Comparison of ENCODE assay signal across 7 mouse cellular contexts in the genomic region with DNA sequence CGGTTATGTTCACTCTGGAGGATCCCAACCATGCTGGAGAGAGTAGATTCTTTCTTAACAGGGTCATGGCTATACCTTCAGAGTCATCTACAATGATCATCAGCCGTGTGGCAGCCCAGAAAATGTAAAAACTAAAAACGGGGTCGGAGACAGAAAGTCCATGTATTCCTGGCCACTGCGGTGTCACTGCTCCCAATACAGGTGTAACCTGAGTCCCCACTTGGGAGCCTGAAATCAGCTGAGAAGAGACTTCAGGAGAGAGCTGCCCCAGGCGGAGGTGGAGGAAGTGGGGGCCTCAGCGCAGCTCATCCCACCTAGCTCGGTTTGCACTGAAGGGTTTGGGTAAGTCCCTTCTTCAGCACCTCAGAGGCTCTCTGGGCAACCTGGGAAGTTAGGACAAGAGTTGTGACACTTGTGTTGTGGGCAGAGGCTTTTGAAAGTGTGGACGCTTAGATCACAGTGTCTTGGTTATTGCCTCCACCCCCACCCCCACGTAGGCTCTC. TPM values are rescaled to one million over a fixed set of nuclear protein-coding genes. Genes with fewer than 3 reads are reported as not detected.
DNase-seq lines count a peak whose midpoint lies in the region; ATAC-seq and TF ChIP-seq lines count a peak whose summit lies in the region.

No protein-coding gene starts in this region.

- whole genome bisulfite sequencing in forebrain, embryonic 11.5 days = 56% methylated on average over 10 of the region's 10 CpGs
- 47% methylated on average over 10 of the region's 10 CpGs for WGBS in liver, embryonic 11.5 days

- no peaks in the 10 kb centered on the region for H3K27me3 ChIP-seq in testis, adult 2 months (ENCODE audit: control insufficient read depth, insufficient read depth, low read length)
- no peaks in the 10 kb centered on the region for H3K27me3 ChIP-seq in forebrain, embryonic 11.5 days (ENCODE audit: control insufficient read depth, insufficient read depth, low read length)
- no peaks in the 10 kb centered on the region for H3K27me3 ChIP-seq in liver, embryonic 11.5 days (replicated peaks; ENCODE audit: control insufficient read depth, insufficient read depth, low read length)

- no peak for TF ChIP-seq POLR2A in testis, adult 2 months (IDR thresholded peaks at IDR 0.05; ENCODE audit: control insufficient read depth, low read depth, low read length)

- peak overlapping the region; percentile 84 for H3K4me2 ChIP-seq in forebrain, embryonic 11.5 days (ENCODE audit: low read depth, low read length, severe bottlenecking)
- peak overlapping the region; percentile 81 for H3K4me2 ChIP-seq in liver, embryonic 11.5 days

- ATAC-seq in forebrain, embryonic 11.5 days (replicated peaks; ENCODE audit: low FRiP score) = no peak
- no peak for ATAC-seq in liver, embryonic 11.5 days (replicated peaks; ENCODE audit: low FRiP score)
- no peak for ATAC-seq in megakaryocyte-erythroid progenitor cell, adult 5-6 weeks (replicated peaks; ENCODE audit: low FRiP score, low TSS enrichment, poor library complexity, severe bottlenecking)

- TF ChIP-seq CTCF in testis, adult 2 months (IDR thresholded peaks at IDR 0.05; ENCODE audit: control insufficient read depth, insufficient read depth, insufficient replicate concordance, low read depth, low read length) = no peak

- no peaks in the 10 kb centered on the region for H3K9me3 ChIP-seq in forebrain, embryonic 11.5 days (ENCODE audit: control insufficient read depth, low read length)
- H3K9me3 ChIP-seq in liver, embryonic 11.5 days (ENCODE audit: control insufficient read depth, low read length) = no peaks in the 10 kb centered on the region

- H3K4me1 ChIP-seq in testis, adult 2 months (ENCODE audit: control insufficient read depth, insufficient read depth, low read length) = peaks cover 10% of the 10 kb centered on the region
- peaks cover 6% of the 10 kb centered on the region; the same call in 1 of the 2 replicates for H3K4me1 ChIP-seq in forebrain, embryonic 11.5 days (replicated peaks; ENCODE audit: control insufficient read depth, insufficient read depth, low read length)
- peaks cover 6% of the 10 kb centered on the region; the same call in 1 of the 2 replicates for H3K4me1 ChIP-seq in liver, embryonic 11.5 days (replicated peaks; ENCODE audit: control insufficient read depth, insufficient read depth, low read length)

- no peaks in the 10 kb centered on the region for H3K36me3 ChIP-seq in testis, adult 2 months (ENCODE audit: control insufficient read depth, insufficient read depth, low read length)
- no peaks in the 10 kb centered on the region for H3K36me3 ChIP-seq in forebrain, embryonic 11.5 days (ENCODE audit: control insufficient read depth, insufficient read depth, low read length)
- H3K36me3 ChIP-seq in liver, embryonic 11.5 days (ENCODE audit: control insufficient read depth, insufficient read depth, low read length) = no peaks in the 10 kb centered on the region

- DNase-seq in testis, postnatal 14 days (ENCODE audit: low spot score) = no peak
- DNase-seq in forebrain, embryonic 11.5 days (ENCODE audit: low spot score) = no peak
- no peak for DNase-seq in liver, embryonic 11.5 days (ENCODE audit: low spot score)
- no peak for DNase-seq in adipocyte (ENCODE audit: low spot score)
- DNase-seq in adrenal gland, postnatal 10 days = no peak

- no peak overlapping the region; the same call in 1 of the 2 replicates for H3K4me3 ChIP-seq in testis, adult 2 months (ENCODE audit: control insufficient read depth, low read depth, low read length)
- peak overlapping the region; percentile 47 for H3K4me3 ChIP-seq in forebrain, embryonic 11.5 days (ENCODE audit: low read depth, low read length)
- H3K4me3 ChIP-seq in liver, embryonic 11.5 days (ENCODE audit: low read depth, low read length) = peak overlapping the region; percentile 63

- peak overlapping the region; percentile 69 for H3K9ac ChIP-seq in forebrain, embryonic 11.5 days (ENCODE audit: low read length)
- peak overlapping the region; percentile 77 for H3K9ac ChIP-seq in liver, embryonic 11.5 days (ENCODE audit: low read depth, low read length)

- peak overlapping the region; percentile 71; the same call in 1 of the 2 replicates for H3K27ac ChIP-seq in testis, adult 2 months (ENCODE audit: control insufficient read depth, insufficient read depth, low read depth, low read length)
- no peak overlapping the region for H3K27ac ChIP-seq in forebrain, embryonic 11.5 days (ENCODE audit: low read depth, low read length)
- no peak overlapping the region; the same call in 1 of the 2 replicates for H3K27ac ChIP-seq in liver, embryonic 11.5 days (ENCODE audit: low read depth, low read length)

RNA-seq across cellular contexts. Expression of a gene that starts 6.1 kb away (rescaled TPM):
- polyA plus RNA-seq in testis, adult 2 months (2012; rRNA removed) = 1.3 and 4.1 TPM in 2 replicates
- polyA plus RNA-seq in forebrain, embryonic 11.5 days (2014; fragmentation: Nextera tagmentation; extraction: Ambion mirVana) = 7.1 and 8.4 TPM in 2 replicates
- 30.2 and 31.9 TPM in 2 replicates for polyA plus RNA-seq in liver, embryonic 11.5 days (2014; fragmentation: Nextera tagmentation; extraction: Ambion mirVana)
- total RNA-seq in megakaryocyte-erythroid progenitor cell, adult 5-6 weeks (2014; fragmentation: Nextera tagmentation) = 23.7 and 36.7 TPM in 2 replicates
- 37.9 and 39.3 TPM in 2 replicates for total RNA-seq in megakaryocyte-erythroid progenitor cell, adult 5-6 weeks (2017)
- 10 to 100 TPM; 28.1 to 33.5 TPM for total RNA-seq in adrenal gland, postnatal 10 days (2021)

RNA-seq across cellular contexts. Expression of a gene that starts 16.5 kb away (rescaled TPM):
- polyA plus RNA-seq in testis, adult 2 months (2012; rRNA removed) = 76.8 and 77.0 TPM in 2 replicates
- polyA plus RNA-seq in forebrain, embryonic 11.5 days (2014; fragmentation: Nextera tagmentation; extraction: Ambion mirVana) = 0.36 and 0.51 TPM in 2 replicates
- not detected in 2 replicates for polyA plus RNA-seq in liver, embryonic 11.5 days (2014; fragmentation: Nextera tagmentation; extraction: Ambion mirVana)
- total RNA-seq in megakaryocyte-erythroid progenitor cell, adult 5-6 weeks (2014; fragmentation: Nextera tagmentation) = not detected in 2 replicates
- not detected in 2 replicates for total RNA-seq in megakaryocyte-erythroid progenitor cell, adult 5-6 weeks (2017)
- under 1 TPM; 0.27 to 0.48 TPM for total RNA-seq in adrenal gland, postnatal 10 days (2021)

Comparison
In these comparisons a context has a peak if more than half of its experiments do, and no peak if none do; other contexts are left out.
1. RNA of a gene that starts 16.5 kb away (polyA plus RNA-seq): 76.8 to 77.0 TPM in testis, adult 2 months; 0.36 to 0.51 TPM in forebrain, embryonic 11.5 days and not detected in liver, embryonic 11.5 days; every median in the first group is over 10 times any median in the second.